Mouse (Mus musculus) liver, postnatal 0 days (tissue): ENCODE data around the gene Nup155.

Source experiments
- CTCF ChIP-seq: sonication (generic); IDR thresholded peaks from 2 replicates; pipeline ENCODE4 v1.5.1; 2016; ENCODE audit warnings: antibody characterized with exemption, low read depth
- EP300 ChIP-seq: IDR thresholded peaks from 2 replicates; pipeline ENCODE4 v1.6.1; 2016; ENCODE audit warnings: antibody characterized with exemption, low read depth, mild to moderate bottlenecking

- TF ChIP-seq CTCF, result peak; percentile 47
- no peak for TF ChIP-seq EP300
Measured at GRCm38 (mm10) chr15:8200317-8200716, 91.2 kb downstream of the Nup155 start.
